Mouse (Mus musculus): ENCODE results near the gene Mipol1. TPM values are rescaled to one million over a fixed set of nuclear protein-coding genes. Genes with fewer than 3 reads are reported as not detected.
"Not testable (repeated sequence)": the region's sequence is repeated elsewhere in the genome, so short reads cannot be mapped to it uniquely, and the experiment has no call there.

The Mipol1 gene
- total RNA-seq (2021): 1 to 10 TPM; 3.1 to 4.0 TPM
- long read RNA-seq, experiment 1, partial matches to known transcripts: 1 of 8 reads
- long read RNA-seq, experiment 1, other reads (novel, unspliced or antisense): 6 of 8 reads
- long read RNA-seq, experiment 2, partial matches to known transcripts: 0 of 5 reads
- long read RNA-seq, experiment 2, other reads (novel, unspliced or antisense): 5 of 5 reads

- peak; percentile 85 for DNase-seq (ENCODE audit: low spot score)
These were observed at the start of gene Mipol1, which contains the start of gene Prps1l3 for GRCm38 (mm10) chr12:57230192-57230706. TSS of gene Mipol1 (plus strand) at chr12:57230427. TSS of gene Prps1l3 (plus strand) at chr12:57230412.

- DNase-seq (ENCODE audit: low spot score): no peak
These were observed 45.7 kb upstream of the Mipol1 start for GRCm38 (mm10) chr12:57184401-57185147.

DNA sequence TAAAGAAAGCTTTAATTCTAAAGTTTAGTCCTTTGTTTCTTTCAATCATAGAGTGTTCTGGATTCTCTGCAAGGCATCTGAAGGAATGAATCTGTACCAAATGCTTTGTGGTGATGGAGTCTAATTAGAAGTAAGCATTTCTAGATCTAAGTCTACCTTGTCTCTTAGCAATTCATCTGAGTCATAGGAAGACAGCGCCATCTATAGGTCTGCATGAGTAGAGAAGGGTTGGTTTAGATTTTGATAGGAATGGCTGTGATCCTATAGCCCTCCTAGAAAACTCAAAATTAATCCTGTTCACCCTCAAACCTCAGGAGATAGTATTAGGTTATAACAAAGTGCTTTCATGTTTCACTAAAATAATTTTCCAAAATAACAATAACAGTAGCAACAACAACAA, 44.8 kb upstream of the Mipol1 start:
- no peak for DNase-seq (ENCODE audit: low spot score)

DNA sequence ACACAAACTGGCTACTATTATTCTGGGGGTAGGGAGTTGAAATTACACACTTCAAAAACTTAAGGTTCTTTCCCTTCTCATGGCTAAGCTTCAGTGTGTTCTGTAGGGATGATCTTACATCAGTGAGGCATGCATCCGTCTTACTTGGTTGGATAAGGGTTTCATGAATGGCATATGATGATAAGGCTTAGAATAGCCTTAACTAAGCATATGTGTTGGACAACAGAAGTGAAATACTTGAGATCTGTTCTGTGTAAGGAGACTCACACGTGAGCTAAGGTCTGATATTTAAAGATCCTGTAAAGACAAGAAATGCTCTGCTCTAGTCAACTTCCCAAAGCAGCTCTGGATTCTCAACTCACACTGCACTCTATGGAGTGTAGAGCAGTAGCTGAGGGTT, 44.1 kb upstream of the Mipol1 start:
- DNase-seq (ENCODE audit: low spot score): no peak

DNA sequence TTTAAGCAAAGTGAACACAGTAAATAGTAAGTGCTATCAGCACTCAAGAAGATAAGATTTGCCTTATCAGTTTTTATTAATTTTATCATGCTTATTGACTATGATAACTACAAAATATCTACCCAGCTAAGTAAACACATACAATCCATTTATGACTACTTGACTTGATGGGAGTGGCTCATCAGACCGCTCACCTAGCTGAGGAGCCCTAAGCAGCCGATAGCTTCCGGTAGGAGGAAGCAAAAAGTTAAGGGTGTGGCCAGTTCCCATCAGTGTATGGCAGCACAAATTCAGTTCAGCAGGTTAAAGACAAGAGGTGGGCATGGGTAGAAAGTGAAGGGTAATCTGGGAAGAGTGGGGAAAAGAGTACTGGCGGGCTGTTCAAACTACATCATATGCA, 43.2 kb upstream of the Mipol1 start:
- DNase-seq (ENCODE audit: low spot score): no peak

DNA sequence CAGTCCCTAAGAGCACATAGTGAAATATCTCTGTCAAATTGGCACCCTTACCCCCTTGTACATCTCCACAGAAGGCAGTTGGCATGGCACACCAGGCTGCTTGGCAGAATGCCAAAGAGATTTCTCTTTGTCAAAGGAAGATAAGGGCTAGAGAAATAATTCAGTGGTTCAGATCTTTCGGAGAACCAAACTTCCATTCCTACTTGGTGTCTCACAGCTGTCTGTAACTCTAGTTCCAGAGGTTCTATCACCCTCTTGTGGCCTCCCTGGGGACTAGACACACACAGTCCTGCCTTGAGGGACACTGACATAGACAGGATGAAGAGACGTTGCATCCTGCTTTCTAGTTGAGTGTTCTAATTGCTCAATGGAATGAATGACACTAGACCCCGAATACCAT, 35.6 kb upstream of the Mipol1 start:
- no peak for DNase-seq (ENCODE audit: low spot score)

GRCm38 (mm10) chr12:57196286-57196607, 34.0 kb upstream of the Mipol1 start:
- no peak for DNase-seq (ENCODE audit: low spot score)

DNA sequence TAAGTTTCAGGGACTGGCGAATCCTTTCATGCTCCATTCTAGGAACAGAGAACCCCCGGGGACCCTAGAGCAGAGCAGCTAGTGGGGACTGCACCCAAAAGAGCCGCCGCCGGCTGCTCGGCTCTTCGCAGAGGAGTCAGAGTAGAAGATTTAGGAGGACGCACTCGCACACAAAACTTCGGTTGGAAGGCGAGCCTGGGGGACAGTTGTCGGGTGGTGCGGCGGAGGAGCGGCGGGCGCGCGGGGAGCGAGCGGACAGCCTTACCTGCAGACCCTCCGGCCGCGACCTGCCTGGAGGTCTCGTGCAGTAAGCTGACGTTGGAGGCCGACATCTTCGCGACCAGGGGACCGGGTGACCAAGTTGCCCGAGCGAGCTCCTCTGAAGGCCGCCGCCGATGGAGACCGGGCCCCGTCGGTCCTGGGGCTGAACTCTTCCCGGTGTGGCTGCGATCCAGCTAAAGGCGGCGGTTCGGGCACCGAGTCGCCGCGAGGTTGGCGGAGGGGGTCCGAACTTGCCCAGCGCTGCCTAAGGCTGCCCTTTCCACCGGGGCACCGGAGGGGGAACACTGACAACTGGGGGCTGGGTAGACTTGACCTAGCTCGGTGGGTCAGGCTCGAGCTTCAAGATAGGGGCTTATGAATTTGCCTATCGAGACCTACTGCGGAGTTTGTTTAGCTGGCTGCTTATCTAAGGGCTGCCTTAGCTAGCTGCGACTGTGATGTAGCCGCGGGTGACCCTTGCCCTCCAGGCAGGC, 33.4 kb upstream of the Mipol1 start:
- peak; percentile 19 for DNase-seq (ENCODE audit: low spot score)

GRCm38 (mm10) chr12:57197363-57198026, 32.7 kb upstream of the Mipol1 start, which contains the start of gene Slc25a21:
TSS of gene Slc25a21 (minus strand) at chr12:57197472.
- no peak for DNase-seq (ENCODE audit: low spot score)

GRCm38 (mm10) chr12:57198269-57198668, 32.0 kb upstream of the Mipol1 start:
- no peak for DNase-seq (ENCODE audit: low spot score)

DNA sequence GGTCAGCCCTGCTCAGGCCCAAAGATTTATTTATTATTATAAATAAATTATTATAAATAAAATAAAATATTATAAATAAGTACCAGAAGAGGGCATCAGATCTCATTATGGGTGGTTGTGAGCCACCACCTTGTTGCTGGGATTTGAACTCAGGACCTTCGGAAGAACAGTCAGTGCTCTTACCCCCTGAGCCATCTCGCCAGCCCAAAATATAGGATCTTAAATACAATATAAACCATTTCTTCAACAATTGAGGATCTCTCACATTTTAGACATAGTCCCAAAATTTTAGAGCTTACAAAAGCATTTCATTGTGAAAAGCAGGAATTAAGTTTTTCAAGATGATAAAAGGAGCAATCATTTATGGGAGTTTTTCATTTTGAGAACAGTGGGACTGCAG, 30.8 kb upstream of the Mipol1 start:
- DNase-seq (ENCODE audit: low spot score): no peak

GRCm38 (mm10) chr12:57201901-57202300, 28.3 kb upstream of the Mipol1 start:
- no peak for DNase-seq (ENCODE audit: low spot score)

DNA sequence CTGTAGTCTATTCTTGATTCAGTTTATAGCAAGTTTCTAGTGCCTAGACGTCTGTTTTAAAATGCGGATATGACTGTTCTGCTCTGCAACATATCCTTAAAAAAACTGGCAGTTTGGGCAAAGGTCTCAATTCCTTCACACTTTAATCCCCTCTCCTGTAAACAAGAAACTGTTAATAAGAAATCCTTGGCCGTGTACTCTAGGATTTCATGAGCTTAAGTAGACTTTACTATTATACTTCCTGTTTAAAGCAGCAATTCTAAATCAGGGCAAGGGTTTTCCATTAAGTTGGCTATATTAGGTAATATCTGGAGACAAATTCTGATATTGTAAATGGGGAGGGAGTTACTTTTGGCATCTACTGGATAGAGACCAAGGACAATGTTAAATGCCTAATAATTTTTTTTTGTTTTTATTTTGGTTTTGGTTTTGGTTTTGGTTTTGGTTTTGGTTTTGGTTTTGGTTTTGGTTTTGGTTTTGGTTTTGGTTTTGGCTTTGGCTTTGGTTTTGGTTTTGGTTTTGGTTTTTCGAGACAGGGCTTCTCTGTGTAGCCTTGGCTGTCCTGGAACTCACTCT, 25.9 kb upstream of the Mipol1 start:
- DNase-seq (ENCODE audit: low spot score): no peak

GRCm38 (mm10) chr12:57211353-57212311, 18.6 kb upstream of the Mipol1 start:
- peak; percentile 7 for DNase-seq (ENCODE audit: low spot score)

- DNase-seq (ENCODE audit: low spot score): not testable (repeated sequence)
These were observed 17.8 kb upstream of the Mipol1 start for GRCm38 (mm10) chr12:57212463-57212862.

DNA sequence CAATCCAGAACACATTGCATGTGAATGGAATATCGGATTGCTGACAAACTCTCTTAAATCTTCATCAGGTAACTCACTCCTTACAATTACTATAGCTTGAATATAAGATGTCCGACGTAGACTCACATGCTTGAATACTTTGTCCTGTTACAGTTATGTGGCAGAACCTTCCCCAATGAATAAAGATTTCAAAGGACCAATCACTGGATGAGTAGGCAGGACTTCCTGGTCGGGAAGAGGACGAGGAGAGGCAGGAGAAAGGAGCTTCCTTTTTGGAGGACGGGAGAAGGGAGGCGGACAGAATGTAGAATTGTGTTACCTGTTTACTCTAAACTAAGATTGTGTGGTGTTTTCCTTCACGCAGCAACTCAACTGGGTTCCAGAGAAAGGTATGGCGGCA, 3.8 kb upstream of the Mipol1 start:
- DNase-seq (ENCODE audit: low spot score): no peak

DNA sequence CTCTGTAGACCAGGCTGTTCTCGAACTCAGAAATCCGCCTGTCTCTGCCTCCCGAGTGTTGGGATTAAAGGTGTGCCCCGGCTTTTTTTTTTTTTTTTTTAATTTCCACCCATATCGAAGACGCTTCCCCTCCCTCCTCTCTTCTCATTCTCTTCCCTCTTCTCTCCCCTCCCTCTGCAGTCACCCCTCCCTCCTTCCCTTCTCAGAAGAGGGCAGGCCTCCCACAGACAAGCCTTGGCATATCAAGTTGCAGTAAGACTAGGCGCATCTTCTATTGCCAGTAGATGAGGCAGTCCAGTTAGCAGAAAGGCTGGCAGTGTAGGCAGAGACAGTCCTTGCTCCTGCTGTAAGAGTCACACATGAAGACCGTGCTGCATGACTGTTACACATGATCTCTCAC, 2.5 kb upstream of the Mipol1 start:
- DNase-seq (ENCODE audit: low spot score): no peak

DNA sequence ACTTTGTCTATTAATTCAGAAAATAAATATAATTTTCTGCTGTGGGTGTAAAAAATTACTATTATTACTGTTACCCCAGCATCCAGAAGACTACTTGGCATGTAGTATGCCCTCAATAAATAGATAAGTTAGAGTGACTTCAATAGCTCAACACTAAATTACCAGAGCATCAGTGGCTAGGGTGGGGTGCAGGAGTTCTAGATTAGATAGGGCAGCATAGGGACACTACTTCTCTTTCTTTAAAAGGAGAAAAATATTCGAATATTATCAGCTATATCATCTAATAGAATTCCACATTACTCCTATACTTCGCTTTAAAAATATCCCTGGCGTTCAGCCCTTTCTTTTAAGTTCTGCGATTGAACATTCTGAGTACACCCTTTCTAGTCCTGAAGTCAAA, 524 bp upstream of the Mipol1 start:
- no peak for DNase-seq (ENCODE audit: low spot score)

GRCm38 (mm10) chr12:57231085-57231875, 1.1 kb downstream of the Mipol1 start:
- DNase-seq (ENCODE audit: low spot score): no peak

Data from gastrocnemius, adult 18-20 months (tissue).